In the genomic region with DNA sequence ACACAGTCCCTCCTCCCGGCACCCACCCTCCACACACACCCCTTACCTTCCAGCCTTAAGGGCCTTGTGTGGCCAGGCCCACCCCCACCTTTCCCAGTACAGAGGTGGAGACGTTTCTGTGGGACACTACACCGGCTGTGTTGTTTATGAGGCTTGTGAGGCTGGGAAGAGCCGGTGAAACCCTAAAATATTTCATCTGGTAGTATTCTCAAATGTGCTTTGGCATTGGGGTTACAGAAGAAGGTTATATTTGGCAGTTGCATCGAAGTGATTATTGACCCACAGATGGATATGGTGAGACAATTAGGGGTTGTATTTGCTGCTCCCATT, we compare ENCODE assay signal across 9 mouse cellular contexts. TPM values are rescaled to one million over a fixed set of nuclear protein-coding genes. Genes with fewer than 3 reads are reported as not detected.
A peak's percentile ranks its signal among the peaks of the same experiment; 100 is the strongest.
DNase-seq lines count a peak whose midpoint lies in the region; ATAC-seq and TF ChIP-seq lines count a peak whose summit lies in the region.
"Had no signal": no experiment of that assay in that cellular context is flagged by ENCODE, and none has a peak within 500 bp of the region (broad histone marks: within the 10 kb centered on the region; RNA-seq: fewer than 3 reads in every experiment).

No protein-coding gene starts in this region.

- H3K9me3 ChIP-seq in erythroblast, embryonic 14.5 days (ENCODE audit: control insufficient read depth, low read length): no peaks in the 10 kb centered on the region
- no peaks in the 10 kb centered on the region for H3K9me3 ChIP-seq in neural tube, embryonic 11.5 days (ENCODE audit: control insufficient read depth, low read length)
- no peaks in the 10 kb centered on the region for H3K9me3 ChIP-seq in limb, embryonic 14.5 days (ENCODE audit: control insufficient read depth, low read length)
- H3K9me3 ChIP-seq in stomach, embryonic 14.5 days (ENCODE audit: control insufficient read depth, low read depth, low read length): no peaks in the 10 kb centered on the region

- TF ChIP-seq POLR2A in limb, embryonic 14.5 days (IDR thresholded peaks at IDR 0.05; ENCODE audit: borderline replicate concordance, extremely low read depth, insufficient read depth, insufficient read length): no peak

- no peak overlapping the region for H3K27ac ChIP-seq in neural tube, embryonic 11.5 days (ENCODE audit: low read depth, low read length)
- no peak overlapping the region for H3K27ac ChIP-seq in limb, embryonic 14.5 days (replicated peaks; ENCODE audit: low read depth, low read length)
- H3K27ac ChIP-seq in stomach, embryonic 14.5 days (ENCODE audit: low read length): no peak overlapping the region

- peak overlapping the region; percentile 92 for H3K9ac ChIP-seq in neural tube, embryonic 11.5 days (ENCODE audit: low read length)
- peak overlapping the region; percentile 91 for H3K9ac ChIP-seq in limb, embryonic 14.5 days (ENCODE audit: low read depth, low read length, severe bottlenecking)
- H3K9ac ChIP-seq in stomach, embryonic 14.5 days (replicated peaks; ENCODE audit: low read depth, low read length): peak overlapping the region; percentile 82; the same call in 1 of the 2 replicates

- ATAC-seq in erythroblast, adult 5-6 weeks (replicated peaks; ENCODE audit: low FRiP score, poor library complexity, severe bottlenecking): no peak
- ATAC-seq in neural tube, embryonic 11.5 days (ENCODE audit: insufficient read depth, low FRiP score, low TSS enrichment): no peak
- no peak for ATAC-seq in limb, embryonic 14.5 days (ENCODE audit: low FRiP score, low read depth)
- ATAC-seq in stomach, embryonic 14.5 days (ENCODE audit: insufficient number of reproducible peaks, insufficient read depth, low FRiP score, low read depth): no peak

- H3K36me3 ChIP-seq in erythroblast, embryonic 14.5 days (ENCODE audit: control insufficient read depth): no peaks in the 10 kb centered on the region
- no peaks in the 10 kb centered on the region for H3K36me3 ChIP-seq in neural tube, embryonic 11.5 days (ENCODE audit: control insufficient read depth, insufficient read depth, low read length)
- no peaks in the 10 kb centered on the region for H3K36me3 ChIP-seq in limb, embryonic 14.5 days (ENCODE audit: control insufficient read depth, insufficient read depth, low read length)
- H3K36me3 ChIP-seq in stomach, embryonic 14.5 days (ENCODE audit: control insufficient read depth, insufficient read depth, low read length): no peaks in the 10 kb centered on the region

- peaks cover 41% of the 10 kb centered on the region for H3K4me1 ChIP-seq in erythroblast, embryonic 14.5 days (ENCODE audit: control insufficient read depth)
- peaks cover 11% of the 10 kb centered on the region for H3K4me1 ChIP-seq in neural tube, embryonic 11.5 days (ENCODE audit: control insufficient read depth, insufficient read depth, low read length)
- peaks cover 41% of the 10 kb centered on the region for H3K4me1 ChIP-seq in limb, embryonic 14.5 days (ENCODE audit: control insufficient read depth, insufficient read depth, low read length)
- peaks cover 31% of the 10 kb centered on the region for H3K4me1 ChIP-seq in stomach, embryonic 14.5 days (ENCODE audit: control insufficient read depth, insufficient read depth, low read length)

- H3K4me3 ChIP-seq in erythroblast, embryonic 14.5 days (replicated peaks): peak overlapping the region; percentile 33
- peak overlapping the region; percentile 93 for H3K4me3 ChIP-seq in neural tube, embryonic 11.5 days (ENCODE audit: low read depth, low read length)
- peak overlapping the region; percentile 89 for H3K4me3 ChIP-seq in limb, embryonic 14.5 days (replicated peaks; ENCODE audit: low read length)
- H3K4me3 ChIP-seq in stomach, embryonic 14.5 days (ENCODE audit: low read depth, low read length): peak overlapping the region; percentile 60

- H3K27me3 ChIP-seq in erythroblast, embryonic 14.5 days (ENCODE audit: control insufficient read depth): peaks cover 53% of the 10 kb centered on the region
- H3K27me3 ChIP-seq in neural tube, embryonic 11.5 days (ENCODE audit: control insufficient read depth, insufficient read depth, low read length): no peaks in the 10 kb centered on the region
- no peaks in the 10 kb centered on the region for H3K27me3 ChIP-seq in limb, embryonic 14.5 days (ENCODE audit: control insufficient read depth, insufficient read depth, low read length)
- no peaks in the 10 kb centered on the region for H3K27me3 ChIP-seq in stomach, embryonic 14.5 days (ENCODE audit: control insufficient read depth, insufficient read depth, low read length)

- 10% methylated on average over 5 of the region's 5 CpGs for WGBS in neural tube, embryonic 11.5 days
- 6% methylated on average over 5 of the region's 5 CpGs for WGBS in limb, embryonic 14.5 days
- WGBS in stomach, embryonic 14.5 days: 7% methylated on average over 5 of the region's 5 CpGs

- H3K4me2 ChIP-seq in neural tube, embryonic 11.5 days (ENCODE audit: low read depth): peak overlapping the region; percentile 95
- H3K4me2 ChIP-seq in limb, embryonic 14.5 days (replicated peaks; ENCODE audit: low read depth, low read length, severe bottlenecking): peak overlapping the region; percentile 94
- peak overlapping the region; percentile 89 for H3K4me2 ChIP-seq in stomach, embryonic 14.5 days (replicated peaks; ENCODE audit: low read depth, low read length)

- no peak for DNase-seq in neural tube, embryonic 11.5 days (ENCODE audit: low spot score)
- DNase-seq in neural tube, embryonic 10.5 days (ENCODE audit: extremely low spot score, low spot score): no peak
- no peak for DNase-seq in limb, embryonic 14.5 days (ENCODE audit: low spot score)
- no peak for DNase-seq in gastrocnemius, adult 8-10 months (ENCODE audit: low spot score in 2 of 2)
- no peak for DNase-seq in right cerebral cortex, postnatal 10 days (ENCODE audit: low spot score in 2 of 2)
- DNase-seq: right cerebral cortex, adult 18-20 months had no signal

RNA-seq across cellular contexts. Expression of a gene that starts 1.2 kb away (rescaled TPM):
- polyA plus RNA-seq in erythroblast, embryonic 14.5 days (2012): 0.02 and 0.03 TPM in 2 replicates
- total RNA-seq in erythroblast, adult 5-6 weeks (2015; ENCODE audit: low replicate concordance): 0.38 and 0.84 TPM in 2 replicates
- total RNA-seq in erythroblast, adult 5-6 weeks (2017; ENCODE audit: low replicate concordance): 2.6 and 2.9 TPM in 2 replicates
- polyA plus RNA-seq in neural tube, embryonic 11.5 days (2014; fragmentation: Nextera tagmentation; extraction: Ambion mirVana): 16.6 and 17.4 TPM in 2 replicates
- 27.2 and 32.8 TPM in 2 replicates for polyA plus RNA-seq in limb, embryonic 14.5 days (2012; rRNA removed)
- polyA plus RNA-seq in limb, embryonic 14.5 days (2014; fragmentation: Nextera tagmentation; extraction: Ambion mirVana): 12.3 and 12.9 TPM in 2 replicates
- 11.5 and 14.5 TPM in 2 replicates for polyA plus RNA-seq in stomach, embryonic 14.5 days (2014; fragmentation: Nextera tagmentation; extraction: Ambion mirVana)
- total RNA-seq in gastrocnemius, adult 8-10 months (2022): 10 to 100 TPM; 33.0 to 44.0 (median 39.4) TPM

RNA-seq across cellular contexts. Expression of a gene that starts 46.8 kb away (rescaled TPM):
- 0.15 TPM in 1 of 2 replicates, not detected in the other for polyA plus RNA-seq in erythroblast, embryonic 14.5 days (2012)
- 2.3 and 9.4 TPM in 2 replicates for total RNA-seq in erythroblast, adult 5-6 weeks (2015; ENCODE audit: low replicate concordance)
- 2.3 and 3.8 TPM in 2 replicates for total RNA-seq in erythroblast, adult 5-6 weeks (2017; ENCODE audit: low replicate concordance)
- 5.1 and 5.2 TPM in 2 replicates for polyA plus RNA-seq in neural tube, embryonic 11.5 days (2014; fragmentation: Nextera tagmentation; extraction: Ambion mirVana)
- polyA plus RNA-seq in limb, embryonic 14.5 days (2012; rRNA removed): 16.1 and 17.8 TPM in 2 replicates
- 8.2 and 10.2 TPM in 2 replicates for polyA plus RNA-seq in limb, embryonic 14.5 days (2014; fragmentation: Nextera tagmentation; extraction: Ambion mirVana)
- polyA plus RNA-seq in stomach, embryonic 14.5 days (2014; fragmentation: Nextera tagmentation; extraction: Ambion mirVana): 15.6 and 16.9 TPM in 2 replicates
- 1 to 10 TPM; 6.6 to 9.5 (median 7.6) TPM for total RNA-seq in gastrocnemius, adult 8-10 months (2022)

RNA-seq across cellular contexts. Expression of a gene that starts 48.9 kb away (rescaled TPM):
- polyA plus RNA-seq in erythroblast, embryonic 14.5 days (2012): 0.05 TPM in 1 of 2 replicates, not detected in the other
- not detected in 2 replicates for total RNA-seq in erythroblast, adult 5-6 weeks (2015; ENCODE audit: low replicate concordance)
- total RNA-seq in erythroblast, adult 5-6 weeks (2017; ENCODE audit: low replicate concordance): 0.84 TPM in 1 of 2 replicates, not detected in the other
- 6.6 TPM in 2 replicates for polyA plus RNA-seq in neural tube, embryonic 11.5 days (2014; fragmentation: Nextera tagmentation; extraction: Ambion mirVana)
- polyA plus RNA-seq in limb, embryonic 14.5 days (2012; rRNA removed): 20.5 and 25.8 TPM in 2 replicates
- 7.4 and 7.5 TPM in 2 replicates for polyA plus RNA-seq in limb, embryonic 14.5 days (2014; fragmentation: Nextera tagmentation; extraction: Ambion mirVana)
- polyA plus RNA-seq in stomach, embryonic 14.5 days (2014; fragmentation: Nextera tagmentation; extraction: Ambion mirVana): 6.4 and 7.2 TPM in 2 replicates
- total RNA-seq in gastrocnemius, adult 8-10 months (2022): 1 to 10 TPM; 3.0 to 5.4 (median 4.4) TPM

RNA-seq across cellular contexts. Expression of a gene that starts 59.5 kb away (rescaled TPM):
- polyA plus RNA-seq in erythroblast, embryonic 14.5 days (2012): not detected in 2 replicates
- total RNA-seq in erythroblast, adult 5-6 weeks (2015; ENCODE audit: low replicate concordance): not detected in 2 replicates
- not detected in 2 replicates for total RNA-seq in erythroblast, adult 5-6 weeks (2017; ENCODE audit: low replicate concordance)
- polyA plus RNA-seq in neural tube, embryonic 11.5 days (2014; fragmentation: Nextera tagmentation; extraction: Ambion mirVana): not detected in 2 replicates
- not detected in 2 replicates for polyA plus RNA-seq in limb, embryonic 14.5 days (2012; rRNA removed)
- not detected in 2 replicates for polyA plus RNA-seq in limb, embryonic 14.5 days (2014; fragmentation: Nextera tagmentation; extraction: Ambion mirVana)
- not detected in 2 replicates for polyA plus RNA-seq in stomach, embryonic 14.5 days (2014; fragmentation: Nextera tagmentation; extraction: Ambion mirVana)
- total RNA-seq in gastrocnemius, adult 8-10 months (2022): not detected

Comparison
In these comparisons a context has a peak if more than half of its experiments do, and no peak if none do; other contexts are left out.
1. H3K4me3 ChIP-seq: peak in every context shown above with its lines; median percentile 93 in neural tube, embryonic 11.5 days; 89 in limb, embryonic 14.5 days; 60 in stomach, embryonic 14.5 days; 33 in erythroblast, embryonic 14.5 days.
2. RNA of a gene that starts 1.2 kb away (polyA plus RNA-seq): 12.3 to 32.8 TPM in limb, embryonic 14.5 days, 16.6 to 17.4 TPM in neural tube, embryonic 11.5 days and 11.5 to 14.5 TPM in stomach, embryonic 14.5 days; 0.02 to 0.03 TPM in erythroblast, embryonic 14.5 days; every median in the first group is over 10 times any median in the second.
3. Peak in every context shown above with its lines, with median percentiles within 50 percentile points of each other: H3K4me2 ChIP-seq and H3K9ac ChIP-seq.